Mouse (Mus musculus): ENCODE data around the gene Ank2.

- TF ChIP-seq EP300 (IDR thresholded peaks at IDR 0.05) (no peak), CTCF (IDR thresholded peaks at IDR 0.05) (no peak)
Measured at GRCm38 (mm10) chr3:127300790-127301189, 198.4 kb downstream of the Ank2 start.

Data from lung, postnatal 0 days (tissue).